Mouse (Mus musculus) midbrain, embryonic 13.5 days (tissue): ENCODE measurements around the gene Col4a3bp. TPM values are rescaled to one million over a fixed set of nuclear protein-coding genes. Genes with fewer than 3 reads are reported as not detected.
A peak's percentile ranks its signal among the peaks of the same experiment; 100 is the strongest.

ENCODE experiments used
- ATAC-seq: fragments of 200-750 bp; cut with Nextera tagmentation; 2 replicates; pipeline ENCODE4 v1.8.0; 2017; ENCODE audit warnings: mild to moderate bottlenecking, moderate TSS enrichment, moderate library complexity
- H3K27ac ChIP-seq: fragments of 300-500 bp; sonication (generic); 2 replicates; pipeline ENCODE4 v1.5.1; 2015; ENCODE audit warnings: inconsistent platforms, mild to moderate bottlenecking, moderate library complexity
- H3K27me3 ChIP-seq: fragments of 300-500 bp; sonication (generic); 2 replicates; pipeline ENCODE4 v1.6.1; 2015; ENCODE audit warnings: mild to moderate bottlenecking, inconsistent platforms
- H3K36me3 ChIP-seq: fragments of 300-500 bp; sonication (generic); 2 replicates; pipeline ENCODE4 v1.6.1; 2015; ENCODE audit warnings: mild to moderate bottlenecking, inconsistent platforms
- H3K4me1 ChIP-seq: fragments of 300-500 bp; sonication (generic); replicated peaks from 2 replicates; pipeline ENCODE4 v1.6.1; 2015; ENCODE audit warnings: inconsistent platforms
- H3K4me2 ChIP-seq: fragments of 300-500 bp; sonication (generic); replicated peaks from 2 replicates; pipeline ENCODE4 v1.6.1; 2015; ENCODE audit warnings: moderate library complexity, mild to moderate bottlenecking, inconsistent platforms
- H3K4me3 ChIP-seq: fragments of 300-500 bp; sonication (generic); replicated peaks from 2 replicates; pipeline ENCODE4 v1.5.1; 2015; ENCODE audit warnings: mild to moderate bottlenecking, inconsistent platforms
- H3K9ac ChIP-seq: fragments of 300-500 bp; sonication (generic); replicated peaks from 2 replicates; pipeline ENCODE4 v1.6.1; 2015; ENCODE audit warnings: mild to moderate bottlenecking, inconsistent platforms
- H3K9me3 ChIP-seq: fragments of 300-500 bp; sonication (generic); 2 replicates; pipeline ENCODE4 v1.6.1; 2016; ENCODE audit warnings: mild to moderate bottlenecking, inconsistent platforms
- WGBS: fragments of 180-500 bp; shearing (Covaris S2); methylation state at CpG from one replicate; pipeline ENCODE4 v1.1.7; 2015; 5-methylcytosine and 5-hydroxymethylcytosine counted together
- polyA plus RNA-seq: library from polyadenylated mRNA; unstranded; fragments of >200 nt; fragmentation: Nextera tagmentation; extraction: Ambion mirVana; gene quantifications from 2 replicates; pipeline ENCODE4 v1.2.1, GENCODE M21; 2015

Col4a3bp gene
- polyA plus RNA-seq, 1 experiment from 2014 or later = 8.4 TPM

DNA sequence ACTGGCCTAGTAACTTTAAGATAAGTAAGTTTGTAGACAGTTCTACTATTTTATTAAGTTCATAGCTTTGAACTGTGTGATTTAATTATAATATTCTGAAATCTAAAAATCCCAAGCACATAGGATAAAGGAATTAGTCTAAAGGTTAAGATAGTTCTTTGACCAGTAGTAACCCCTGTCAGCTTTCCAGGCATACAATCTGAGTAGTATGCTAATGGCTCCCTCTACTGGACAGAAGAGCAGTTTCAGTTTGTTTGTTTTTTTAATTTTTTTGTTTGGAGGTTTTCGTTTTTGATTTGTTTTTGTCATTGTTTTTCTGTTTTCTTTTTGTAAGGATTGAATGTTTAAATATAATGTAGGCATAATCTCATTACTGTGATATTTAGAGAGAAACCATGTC lies 51.2 kb downstream of the Col4a3bp start:
- H3K4me1 ChIP-seq = peaks cover 2% of the 10 kb centered on the region; the same call in 1 of the 2 replicates
- WGBS = 12% methylated on average over 1 of the region's 1 CpGs
- ATAC-seq = 0 out of 2 replicates have a peak, but pooled peaks have one; percentile 53
- H3K4me3 ChIP-seq = no peak overlapping the region
- no peak overlapping the region for H3K27ac ChIP-seq
- 0 out of 2 replicates have a peak, but pooled peaks cover 3% of the 10 kb centered on the region for H3K36me3 ChIP-seq
- no peaks in the 10 kb centered on the region for H3K9me3 ChIP-seq
- H3K4me2 ChIP-seq = no peak overlapping the region
- H3K9ac ChIP-seq = no peak overlapping the region
- no peaks in the 10 kb centered on the region for H3K27me3 ChIP-seq

DNA sequence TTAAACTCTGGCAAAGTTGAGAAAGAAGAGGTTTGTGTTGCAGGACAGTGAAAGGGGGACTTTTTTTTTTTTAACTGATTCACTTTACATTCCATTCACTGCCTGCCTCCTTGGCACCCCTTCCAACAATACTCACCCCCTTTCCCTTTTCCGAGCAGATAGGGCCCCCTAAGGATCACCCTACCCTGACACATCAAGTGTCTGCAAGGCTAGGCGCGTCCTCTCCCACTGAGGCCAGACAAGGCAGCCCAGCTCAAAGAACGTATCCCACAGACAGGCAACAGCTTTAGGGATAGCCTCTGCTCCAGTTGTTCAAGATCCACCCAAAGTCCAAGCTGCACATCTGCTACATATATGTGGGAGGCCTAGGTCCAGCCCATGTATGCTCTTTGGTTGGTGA lies 51.7 kb downstream of the Col4a3bp start:
- H3K36me3 ChIP-seq = peaks cover 7% of the 10 kb centered on the region
- H3K9ac ChIP-seq = no peak overlapping the region
- H3K4me1 ChIP-seq = no peaks in the 10 kb centered on the region; the same call in 1 of the 2 replicates
- ATAC-seq = peak; percentile 60; the same call in 1 of the 2 replicates
- H3K4me2 ChIP-seq = no peak overlapping the region
- no peaks in the 10 kb centered on the region for H3K9me3 ChIP-seq
- 79% methylated on average over 4 of the region's 4 CpGs for WGBS
- no peaks in the 10 kb centered on the region for H3K27me3 ChIP-seq
- no peak overlapping the region for H3K27ac ChIP-seq
- no peak overlapping the region for H3K4me3 ChIP-seq

DNA sequence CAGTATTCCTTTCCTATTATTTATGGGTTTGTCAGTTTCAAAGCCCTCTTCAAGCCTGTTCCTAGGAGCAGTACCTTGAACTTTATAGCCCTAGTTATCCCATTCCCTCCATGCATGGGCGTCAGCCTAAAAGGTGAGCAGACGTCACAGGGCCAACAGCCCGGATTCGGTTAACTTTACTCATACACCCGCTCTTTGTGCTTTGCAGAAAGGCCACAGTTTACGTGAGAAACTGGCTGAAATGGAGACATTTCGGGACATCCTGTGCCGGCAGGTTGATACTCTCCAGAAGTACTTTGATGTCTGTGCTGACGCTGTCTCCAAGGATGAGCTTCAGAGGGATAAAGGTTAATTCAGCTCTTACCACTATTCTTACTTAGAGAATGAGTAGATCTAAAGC lies 56.8 kb downstream of the Col4a3bp start:
- peaks cover 18% of the 10 kb centered on the region for H3K36me3 ChIP-seq
- 93% methylated on average over 9 of the region's 9 CpGs for WGBS
- no peaks in the 10 kb centered on the region for H3K9me3 ChIP-seq
- H3K4me1 ChIP-seq = no peaks in the 10 kb centered on the region; the same call in 1 of the 2 replicates
- no peak overlapping the region for H3K4me2 ChIP-seq
- ATAC-seq = no peak
- no peaks in the 10 kb centered on the region for H3K27me3 ChIP-seq
- H3K9ac ChIP-seq = no peak overlapping the region
- H3K4me3 ChIP-seq = no peak overlapping the region
- no peak overlapping the region for H3K27ac ChIP-seq

DNA sequence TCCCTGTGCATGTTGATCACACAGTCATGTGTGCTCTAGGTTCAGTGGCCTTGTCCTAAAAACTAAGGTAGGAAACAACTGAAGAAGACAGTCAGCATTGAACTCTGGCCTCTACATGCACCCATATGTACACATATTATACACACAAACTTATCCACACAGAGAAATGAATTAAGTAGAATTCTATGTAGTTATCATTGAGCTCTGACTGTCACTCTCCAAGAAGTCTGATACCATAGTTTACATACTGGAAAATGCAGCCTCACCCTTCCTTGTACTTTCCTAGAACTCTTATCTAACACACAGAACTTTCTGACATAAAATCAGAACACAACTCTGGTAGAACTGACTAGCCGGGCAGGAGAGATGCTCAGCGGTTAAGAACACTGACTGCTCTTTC lies 61.8 kb downstream of the Col4a3bp start:
- Histone ChIP-seq H3K4me1 (no peaks in the 10 kb centered on the region; the same call in 1 of the 2 replicates), H3K27me3 (no peaks in the 10 kb centered on the region), H3K4me2 (no peak overlapping the region), H3K27ac (no peak overlapping the region), H3K9ac (no peak overlapping the region), H3K9me3 (no peaks in the 10 kb centered on the region), H3K36me3 (peaks cover 30% of the 10 kb centered on the region), H3K4me3 (no peak overlapping the region)
- WGBS = 97% methylated on average over 2 of the region's 2 CpGs
- no peak for ATAC-seq

DNA sequence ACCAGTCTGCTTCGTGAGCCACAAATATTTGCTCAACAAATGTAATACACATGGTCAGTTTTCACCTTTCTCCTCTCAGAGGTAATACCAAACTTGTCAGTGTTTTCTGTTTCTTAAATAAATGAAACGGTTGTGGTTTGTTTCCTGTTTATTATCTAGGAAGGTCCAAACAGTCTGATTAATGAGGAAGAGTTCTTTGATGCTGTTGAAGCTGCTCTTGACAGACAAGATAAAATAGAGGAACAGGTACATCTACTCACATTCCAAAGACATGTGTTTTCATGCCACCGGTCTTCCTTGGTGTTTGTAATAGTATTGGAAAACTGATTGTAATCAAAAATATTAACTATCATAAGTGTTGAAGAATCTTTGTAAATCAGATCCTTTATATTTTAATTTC lies 72.2 kb downstream of the Col4a3bp start:
- Histone ChIP-seq H3K27me3 (no peaks in the 10 kb centered on the region), H3K4me1 (no peaks in the 10 kb centered on the region), H3K36me3 (peaks cover 30% of the 10 kb centered on the region), H3K4me3 (no peak overlapping the region), H3K27ac (no peak overlapping the region), H3K9me3 (no peaks in the 10 kb centered on the region), H3K4me2 (no peak overlapping the region), H3K9ac (no peak overlapping the region)
- 96% methylated on average over 3 of the region's 3 CpGs for WGBS
- no peak for ATAC-seq

DNA sequence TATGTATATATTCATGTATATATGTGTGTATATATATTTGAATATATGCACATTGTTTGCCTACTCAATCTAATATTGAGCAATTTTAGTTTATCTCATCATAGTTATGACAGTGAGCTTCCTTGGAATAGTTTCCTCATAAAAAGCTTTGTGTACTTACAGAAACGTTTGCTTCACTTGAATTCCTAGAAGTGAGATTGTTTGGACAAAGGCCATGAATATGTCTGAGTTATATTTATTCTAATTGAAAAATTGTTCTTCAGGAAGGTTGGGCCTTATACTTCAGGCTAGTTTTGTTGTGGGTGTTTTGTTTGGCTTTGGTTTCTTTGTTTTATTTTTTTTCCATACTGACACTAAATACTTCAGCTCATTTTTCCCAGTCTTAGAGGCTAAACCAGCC lies 78.5 kb downstream of the Col4a3bp start:
- Histone ChIP-seq H3K4me2 (no peak overlapping the region), H3K9me3 (no peaks in the 10 kb centered on the region), H3K4me3 (no peak overlapping the region), H3K36me3 (peaks cover 15% of the 10 kb centered on the region), H3K9ac (no peak overlapping the region), H3K27me3 (no peaks in the 10 kb centered on the region), H3K27ac (no peak overlapping the region), H3K4me1 (no peaks in the 10 kb centered on the region)
- no peak for ATAC-seq
- 95% methylated on average over 1 of the region's 1 CpGs for WGBS

DNA sequence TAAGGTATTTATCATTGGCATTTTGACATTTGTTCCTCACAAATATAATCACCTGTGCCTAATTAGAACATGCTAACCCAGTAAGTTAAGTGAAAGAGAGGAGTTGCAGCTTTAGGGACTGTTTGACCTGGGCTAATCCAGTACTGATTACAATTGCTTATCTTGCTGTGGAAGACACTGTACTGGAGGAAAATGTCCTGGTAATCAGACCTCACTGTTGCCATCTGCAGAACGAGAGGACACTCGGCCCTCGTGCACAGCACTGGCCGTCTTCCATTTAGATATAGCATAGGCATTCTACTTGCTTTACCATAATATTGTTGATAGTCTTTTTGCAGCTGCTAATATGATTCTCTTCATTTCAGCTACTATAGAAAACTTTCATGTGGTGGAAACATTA lies 88.0 kb downstream of the Col4a3bp start:
- H3K4me2 ChIP-seq = no peak overlapping the region
- WGBS = 96% methylated on average over 4 of the region's 4 CpGs
- H3K27me3 ChIP-seq = no peaks in the 10 kb centered on the region
- H3K36me3 ChIP-seq = peaks cover 45% of the 10 kb centered on the region
- no peak overlapping the region for H3K9ac ChIP-seq
- no peaks in the 10 kb centered on the region for H3K4me1 ChIP-seq
- H3K4me3 ChIP-seq = no peak overlapping the region
- ATAC-seq = no peak
- H3K27ac ChIP-seq = no peak overlapping the region
- H3K9me3 ChIP-seq = no peaks in the 10 kb centered on the region

DNA sequence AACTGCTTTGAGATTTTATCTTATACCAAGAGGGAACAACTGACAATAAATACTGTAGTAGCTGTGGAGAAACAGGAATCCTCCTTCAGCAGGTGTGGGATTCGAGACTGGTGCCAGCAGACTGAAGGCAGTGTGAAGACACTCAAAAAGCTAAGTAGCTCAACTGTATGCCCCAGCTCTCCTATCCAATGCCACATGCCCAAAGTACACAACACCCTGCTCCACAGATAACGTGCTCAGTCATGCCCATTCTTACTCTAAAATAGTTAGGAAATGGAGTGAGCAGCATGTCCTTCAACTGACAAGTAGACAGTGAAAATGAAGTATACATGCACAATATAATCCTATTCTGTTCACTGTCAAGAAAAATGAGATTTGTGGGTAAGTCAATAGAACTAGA lies 101.8 kb downstream of the Col4a3bp start:
- 69% methylated on average over 2 of the region's 2 CpGs for WGBS
- ATAC-seq = no peak
- H3K36me3 ChIP-seq = peaks cover 23% of the 10 kb centered on the region
- no peaks in the 10 kb centered on the region for H3K9me3 ChIP-seq
- no peak overlapping the region for H3K27ac ChIP-seq
- no peaks in the 10 kb centered on the region for H3K4me1 ChIP-seq
- H3K27me3 ChIP-seq = no peaks in the 10 kb centered on the region
- H3K4me2 ChIP-seq = no peak overlapping the region
- H3K4me3 ChIP-seq = no peak overlapping the region
- no peak overlapping the region for H3K9ac ChIP-seq

DNA sequence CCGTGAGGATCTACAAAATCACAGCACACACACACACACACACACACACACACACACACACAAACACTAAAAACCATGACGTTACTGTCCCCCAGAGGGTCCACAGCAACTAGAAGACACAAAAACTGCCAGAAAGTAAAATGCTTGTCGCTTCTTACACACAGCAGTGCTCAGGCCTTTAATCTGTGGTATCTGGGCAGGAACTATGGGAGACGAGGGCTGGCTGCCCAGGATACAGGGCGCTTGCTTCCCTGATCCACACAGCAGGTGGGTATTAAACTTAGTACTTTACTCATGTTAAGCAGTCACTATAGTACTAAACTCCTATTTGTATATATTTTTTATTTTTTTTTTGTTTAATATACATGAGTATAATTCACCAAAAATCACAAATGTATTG lies 103.4 kb downstream of the Col4a3bp start:
- ATAC-seq = no peak
- Histone ChIP-seq H3K4me3 (no peak overlapping the region), H3K4me2 (no peak overlapping the region), H3K27me3 (no peaks in the 10 kb centered on the region), H3K4me1 (no peaks in the 10 kb centered on the region), H3K36me3 (peaks cover 30% of the 10 kb centered on the region), H3K9ac (no peak overlapping the region), H3K27ac (no peak overlapping the region), H3K9me3 (no peaks in the 10 kb centered on the region)
- WGBS = 48% methylated on average over 5 of the region's 5 CpGs

DNA sequence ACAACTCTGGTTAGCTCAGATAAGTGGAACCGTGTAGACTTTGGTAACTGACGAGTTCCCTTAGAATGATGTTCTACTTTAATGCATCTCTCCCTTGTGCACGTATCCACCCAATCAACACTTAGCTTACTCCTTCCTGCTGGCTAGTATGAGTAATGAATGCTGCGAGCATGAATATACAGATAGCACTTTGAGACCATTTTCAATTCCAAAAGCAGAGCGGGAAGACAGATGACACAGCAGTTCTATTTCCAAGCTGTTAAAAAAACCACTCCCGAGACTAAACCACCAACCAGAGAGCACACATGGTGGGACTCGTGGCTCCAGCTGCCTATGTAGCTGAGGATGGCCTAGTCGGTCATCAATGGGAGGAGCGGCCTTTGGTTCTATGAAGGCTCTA lies 110.6 kb downstream of the Col4a3bp start:
- no peaks in the 10 kb centered on the region for H3K4me1 ChIP-seq
- H3K4me3 ChIP-seq = no peak overlapping the region
- peaks cover 95% of the 10 kb centered on the region for H3K36me3 ChIP-seq
- no peaks in the 10 kb centered on the region for H3K27me3 ChIP-seq
- ATAC-seq = no peak
- H3K9me3 ChIP-seq = no peaks in the 10 kb centered on the region
- no peak overlapping the region for H3K27ac ChIP-seq
- no peak overlapping the region for H3K9ac ChIP-seq
- 93% methylated on average over 9 of the region's 9 CpGs for WGBS
- H3K4me2 ChIP-seq = no peak overlapping the region

DNA sequence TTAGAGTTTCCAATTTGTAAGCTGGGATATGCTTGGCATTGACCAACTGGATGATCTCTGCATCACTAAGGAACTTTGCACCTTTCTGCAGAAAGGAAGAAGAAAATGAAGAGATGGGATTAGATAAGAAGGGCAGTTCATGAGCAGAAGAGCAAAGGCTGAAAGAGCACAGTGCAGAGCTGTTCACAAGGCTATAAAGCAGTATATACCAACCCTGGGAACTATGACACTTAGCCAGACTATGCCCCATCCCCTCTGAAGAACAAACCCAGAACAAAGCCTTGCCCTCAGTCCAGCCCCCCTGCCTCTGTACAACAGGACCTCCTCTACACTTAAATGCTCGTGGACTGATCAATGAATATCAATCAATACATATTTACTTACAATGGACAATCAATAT lies 114.3 kb downstream of the Col4a3bp start:
- WGBS = 85% methylated on average over 1 of the region's 1 CpGs
- Histone ChIP-seq H3K27me3 (no peaks in the 10 kb centered on the region), H3K4me2 (no peak overlapping the region), H3K4me3 (no peak overlapping the region), H3K27ac (no peak overlapping the region), H3K9ac (no peak overlapping the region), H3K36me3 (peaks cover 92% of the 10 kb centered on the region), H3K9me3 (no peaks in the 10 kb centered on the region), H3K4me1 (peaks cover 12% of the 10 kb centered on the region)
- no peak for ATAC-seq

DNA sequence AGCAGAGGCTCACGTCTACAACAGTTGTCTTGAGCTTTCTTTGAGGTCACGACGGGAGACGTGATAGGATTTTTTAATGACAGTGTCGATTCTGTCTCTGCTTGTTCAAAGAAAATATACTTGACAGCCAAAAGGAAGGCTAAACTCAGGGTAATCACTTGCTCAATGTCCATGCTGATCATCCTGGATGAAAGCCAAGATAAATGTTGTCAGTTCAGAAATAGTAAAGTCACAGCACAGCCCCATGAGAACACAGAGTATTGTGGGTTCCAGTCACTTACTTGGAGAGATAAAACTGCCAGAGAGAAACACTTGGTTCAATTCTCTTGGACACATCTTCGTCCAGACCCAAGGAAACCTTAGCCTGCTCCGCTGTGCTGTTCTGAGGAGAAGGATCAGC lies 116.5 kb downstream of the Col4a3bp start:
- Histone ChIP-seq H3K9me3 (no peaks in the 10 kb centered on the region), H3K9ac (no peak overlapping the region), H3K36me3 (peaks cover 93% of the 10 kb centered on the region), H3K27me3 (no peaks in the 10 kb centered on the region), H3K4me1 (peaks cover 14% of the 10 kb centered on the region), H3K4me2 (no peak overlapping the region), H3K4me3 (no peak overlapping the region), H3K27ac (no peak overlapping the region)
- ATAC-seq = no peak
- 88% methylated on average over 7 of the region's 7 CpGs for WGBS

DNA sequence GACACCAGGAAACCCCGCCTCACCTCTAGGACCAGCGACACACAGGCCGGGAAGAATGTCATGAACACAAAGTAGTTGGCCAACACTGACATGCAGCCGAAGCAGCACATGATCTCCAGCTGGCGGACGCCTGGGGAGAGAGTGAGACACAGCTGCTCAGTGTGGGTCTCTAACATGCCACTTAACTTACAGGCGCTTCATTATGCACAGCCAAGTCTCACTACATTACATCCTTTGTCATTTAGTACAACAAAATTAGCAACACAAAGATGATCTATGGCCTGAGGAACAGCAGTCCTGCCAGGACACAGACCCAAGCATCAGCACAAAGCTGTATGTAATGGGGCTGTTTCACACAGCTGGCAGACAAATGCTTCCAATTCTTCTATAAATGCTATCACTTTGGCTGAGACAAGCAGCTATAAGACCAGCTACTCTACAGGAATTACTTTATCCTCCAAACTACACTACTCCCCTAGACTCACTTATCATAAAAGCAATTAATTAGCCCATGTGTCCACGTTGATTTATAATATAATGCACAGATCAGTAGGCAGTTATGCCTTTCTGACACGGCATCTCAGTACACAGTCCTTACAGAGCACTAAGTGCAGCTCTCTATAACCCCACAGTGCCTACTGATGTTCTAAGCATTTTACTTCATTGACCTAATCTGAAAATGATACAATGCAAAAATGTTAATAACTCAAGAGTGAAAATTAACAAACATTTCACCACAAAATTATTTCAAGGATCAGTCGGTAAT lies 117.9 kb downstream of the Col4a3bp start:
- ATAC-seq = peak; percentile 88
- no peak overlapping the region for H3K4me3 ChIP-seq
- no peaks in the 10 kb centered on the region for H3K9me3 ChIP-seq
- no peak overlapping the region for H3K9ac ChIP-seq
- H3K27me3 ChIP-seq = no peaks in the 10 kb centered on the region
- no peak overlapping the region for H3K27ac ChIP-seq
- peaks cover 14% of the 10 kb centered on the region for H3K4me1 ChIP-seq
- 51% methylated on average over 10 of the region's 10 CpGs for WGBS
- peaks cover 93% of the 10 kb centered on the region for H3K36me3 ChIP-seq
- H3K4me2 ChIP-seq = no peak overlapping the region
